Mouse (Mus musculus) lung, embryonic 16.5 days (tissue): ENCODE results near the gene Epha4. TPM values are rescaled to one million over a fixed set of nuclear protein-coding genes. Genes with fewer than 3 reads are reported as not detected.

ENCODE experiments used
- ATAC-seq: fragments of 200-750 bp; cut with Nextera tagmentation; 2 replicates; pipeline ENCODE4 v1.8.0; 2017; ENCODE audit warnings: low read depth, mild to moderate bottlenecking, moderate library complexity
- H3K27ac ChIP-seq: fragments of 300-500 bp; sonication (generic); 2 replicates; pipeline ENCODE4 v1.5.1; 2014; ENCODE audit warnings: mild to moderate bottlenecking, control low read depth, low read length
- H3K27me3 ChIP-seq: fragments of 300-500 bp; sonication (generic); 2 replicates; pipeline ENCODE4 v1.6.1; 2014; ENCODE audit warnings: low read depth, low read length, mixed read lengths; ENCODE audit not compliant: control insufficient read depth, insufficient read depth
- H3K36me3 ChIP-seq: fragments of 300-500 bp; sonication (generic); 2 replicates; pipeline ENCODE4 v1.6.1; 2014; ENCODE audit warnings: low read length; ENCODE audit not compliant: control insufficient read depth, insufficient read depth
- H3K4me1 ChIP-seq: fragments of 300-500 bp; sonication (generic); replicated peaks from 2 replicates; pipeline ENCODE4 v1.6.1; 2014; ENCODE audit warnings: low read length, mixed read lengths; ENCODE audit not compliant: control insufficient read depth, insufficient read depth
- H3K4me2 ChIP-seq: fragments of 300-500 bp; sonication (generic); 2 replicates; pipeline ENCODE4 v1.6.1; 2014; ENCODE audit warnings: low read depth, low read length, control low read depth
- H3K4me3 ChIP-seq: fragments of 300-500 bp; sonication (generic); 2 replicates; pipeline ENCODE4 v1.5.1; 2014; ENCODE audit warnings: mild to moderate bottlenecking, low read length, control low read depth
- H3K9ac ChIP-seq: fragments of 300-500 bp; sonication (generic); 2 replicates; pipeline ENCODE4 v1.6.1; 2014; ENCODE audit warnings: low read length, control low read depth
- H3K9me3 ChIP-seq: fragments of 300-500 bp; sonication (generic); 2 replicates; pipeline ENCODE4 v1.6.1; 2016; ENCODE audit warnings: low read length; ENCODE audit not compliant: control insufficient read depth
- WGBS: fragments of 180-500 bp; shearing (Covaris S2); extraction: QIAGEN DNeasy Blood & Tissue Kit; methylation state at CpG from one replicate; pipeline ENCODE4 v1.1.7; 2014; 5-methylcytosine and 5-hydroxymethylcytosine counted together
- polyA plus RNA-seq: library from polyadenylated mRNA; unstranded; fragments of >200 nt; fragmentation: Nextera tagmentation; extraction: Ambion mirVana; gene quantifications from 2 replicates; pipeline ENCODE4 v1.2.1, GENCODE M21; 2015

Epha4 gene
- polyA plus RNA-seq, 1 experiment from 2014 or later = 17.3 TPM

DNA sequence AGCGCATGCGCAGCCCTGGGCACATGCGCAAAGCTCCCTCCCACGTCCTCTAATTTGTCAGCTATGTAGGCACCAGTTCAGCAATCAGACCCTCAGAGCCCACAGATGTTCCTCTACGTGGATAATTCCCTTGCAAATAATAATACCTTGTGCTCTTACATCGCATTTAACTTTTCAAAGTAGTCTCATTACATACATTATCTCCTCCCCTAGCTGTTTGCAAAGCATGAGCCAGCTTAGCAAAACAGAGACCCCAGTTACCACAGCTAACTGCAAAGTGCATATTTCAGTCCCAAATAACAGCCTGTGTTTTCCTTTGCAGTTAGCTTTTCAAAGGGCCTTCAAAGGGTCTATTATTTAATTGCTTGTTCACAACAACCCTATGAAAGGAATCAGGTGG is 123.3 kb downstream of the Epha4 start:
- no peak for ATAC-seq
- Histone ChIP-seq H3K27ac (no peak overlapping the region), H3K36me3 (no peaks in the 10 kb centered on the region), H3K4me3 (no peak overlapping the region), H3K9me3 (no peaks in the 10 kb centered on the region), H3K4me1 (0 out of 2 replicates have a peak, but pooled peaks cover 2% of the 10 kb centered on the region), H3K27me3 (no peaks in the 10 kb centered on the region), H3K4me2 (no peak overlapping the region), H3K9ac (no peak overlapping the region)
- 88% methylated on average over 6 of the region's 6 CpGs for WGBS

GRCm38 (mm10) chr1:77389069-77389468 is 125.8 kb downstream of the Epha4 start:
- no peak overlapping the region for H3K27ac ChIP-seq
- 0 out of 2 replicates have a peak, but pooled peaks cover 2% of the 10 kb centered on the region for H3K4me1 ChIP-seq
- H3K4me2 ChIP-seq = no peak overlapping the region
- no peak overlapping the region for H3K4me3 ChIP-seq
- 96% methylated on average over 2 of the region's 2 CpGs for WGBS
- H3K9me3 ChIP-seq = no peaks in the 10 kb centered on the region
- H3K9ac ChIP-seq = no peak overlapping the region
- H3K36me3 ChIP-seq = no peaks in the 10 kb centered on the region
- no peaks in the 10 kb centered on the region for H3K27me3 ChIP-seq
- no peak for ATAC-seq

DNA sequence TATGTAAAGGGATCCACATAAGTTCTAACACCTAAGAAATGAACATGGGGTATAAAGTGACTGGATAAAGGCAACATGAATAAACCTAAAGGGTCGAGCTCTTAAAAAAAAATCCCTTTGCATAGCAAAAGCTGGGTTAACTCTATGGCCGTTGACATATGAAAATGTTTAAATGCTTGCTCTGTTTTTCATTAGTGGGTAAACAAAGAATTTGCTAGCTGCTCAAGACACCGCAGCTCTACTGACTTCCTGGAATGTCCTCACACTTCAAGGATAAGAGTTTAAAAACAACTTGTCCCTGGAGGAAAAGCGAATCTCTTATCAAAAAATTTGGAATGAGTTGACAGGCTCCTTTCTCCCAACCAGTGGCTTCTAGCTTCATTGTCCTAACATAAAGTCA is 126.3 kb downstream of the Epha4 start:
- Histone ChIP-seq H3K4me1 (0 out of 2 replicates have a peak, but pooled peaks cover 2% of the 10 kb centered on the region), H3K27me3 (no peaks in the 10 kb centered on the region), H3K36me3 (no peaks in the 10 kb centered on the region), H3K9ac (no peak overlapping the region), H3K4me2 (no peak overlapping the region), H3K27ac (no peak overlapping the region), H3K4me3 (no peak overlapping the region), H3K9me3 (no peaks in the 10 kb centered on the region)
- ATAC-seq = no peak
- WGBS = 31% methylated on average over 4 of the region's 4 CpGs

DNA sequence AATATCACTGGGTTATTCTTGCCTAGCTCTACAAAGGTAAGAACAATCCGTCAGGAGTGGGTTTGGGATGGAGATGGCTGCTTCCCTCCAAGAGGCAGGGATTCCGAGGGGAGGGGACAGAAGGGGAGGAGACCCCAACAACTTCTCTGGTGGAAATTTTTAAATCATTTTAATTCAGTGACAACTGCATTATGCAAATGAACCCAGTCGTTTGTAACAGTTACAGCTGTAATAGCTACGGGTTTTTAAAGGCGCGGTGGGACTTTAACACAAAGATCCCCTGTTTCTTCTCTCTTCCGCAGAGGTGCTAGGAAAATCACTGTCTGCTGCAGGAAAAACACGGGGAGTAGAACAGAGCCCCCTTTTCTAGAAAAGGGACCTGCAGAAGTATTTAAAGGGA is 129.3 kb downstream of the Epha4 start:
- Histone ChIP-seq H3K4me3 (no peak overlapping the region), H3K9ac (no peak overlapping the region), H3K36me3 (no peaks in the 10 kb centered on the region), H3K27ac (no peak overlapping the region), H3K4me2 (no peak overlapping the region), H3K27me3 (no peaks in the 10 kb centered on the region), H3K9me3 (no peaks in the 10 kb centered on the region), H3K4me1 (0 out of 2 replicates have a peak, but pooled peaks cover 2% of the 10 kb centered on the region)
- WGBS = 77% methylated on average over 8 of the region's 8 CpGs
- no peak for ATAC-seq

GRCm38 (mm10) chr1:77383466-77383865 is 131.4 kb downstream of the Epha4 start:
- whole genome bisulfite sequencing = 82% methylated on average over 11 of the region's 11 CpGs

DNA sequence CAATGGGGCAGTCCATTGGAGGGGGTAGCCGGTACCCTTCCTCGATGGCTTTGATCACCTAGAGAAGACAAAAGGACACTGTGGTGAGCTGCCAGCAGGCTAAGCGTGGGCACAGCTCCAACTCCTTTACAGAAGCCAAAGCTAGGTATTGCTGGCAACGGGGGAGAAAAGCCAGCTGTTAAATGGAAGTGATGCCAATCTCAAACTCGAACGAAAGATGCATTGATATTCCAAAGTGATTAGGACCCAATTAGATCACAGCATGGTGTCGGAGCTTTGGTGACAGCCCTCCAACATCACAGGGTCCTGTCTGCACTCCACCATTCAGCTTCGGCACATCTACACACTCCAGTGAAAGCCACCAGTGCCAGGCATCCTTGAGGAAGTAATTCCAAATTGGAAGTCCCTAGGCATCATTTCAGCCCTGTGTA is 137.3 kb downstream of the Epha4 start:
- Histone ChIP-seq H3K4me1 (no peaks in the 10 kb centered on the region), H3K36me3 (peaks cover 12% of the 10 kb centered on the region), H3K27ac (no peak overlapping the region), H3K9ac (no peak overlapping the region), H3K4me2 (no peak overlapping the region), H3K27me3 (no peaks in the 10 kb centered on the region), H3K9me3 (no peaks in the 10 kb centered on the region), H3K4me3 (no peak overlapping the region)
- WGBS = 86% methylated on average over 8 of the region's 8 CpGs
- ATAC-seq = no peak

More at GRCm38 (mm10) chr1:77383466-77383865, 131.4 kb downstream of the Epha4 start:
- no peak overlapping the region for H3K4me2 ChIP-seq
- no peak overlapping the region for H3K27ac ChIP-seq
- no peak overlapping the region for H3K4me3 ChIP-seq
- peaks cover 7% of the 10 kb centered on the region for H3K36me3 ChIP-seq
- no peaks in the 10 kb centered on the region for H3K4me1 ChIP-seq
- H3K9me3 ChIP-seq = no peaks in the 10 kb centered on the region
- H3K27me3 ChIP-seq = no peaks in the 10 kb centered on the region
- H3K9ac ChIP-seq = no peak overlapping the region
- no peak for ATAC-seq

- H3K9ac ChIP-seq = no peak overlapping the region
- no peaks in the 10 kb centered on the region for H3K9me3 ChIP-seq
- H3K36me3 ChIP-seq = peaks cover 7% of the 10 kb centered on the region
- no peaks in the 10 kb centered on the region for H3K27me3 ChIP-seq
- H3K4me2 ChIP-seq = no peak overlapping the region
- no peak overlapping the region for H3K4me3 ChIP-seq
- H3K27ac ChIP-seq = no peak overlapping the region
- H3K4me1 ChIP-seq = no peaks in the 10 kb centered on the region
- ATAC-seq = no peak
- WGBS = 64% methylated on average over 4 of the region's 5 CpGs
These were observed 140.8 kb downstream of the Epha4 start for GRCm38 (mm10) chr1:77374054-77374453.

- Histone ChIP-seq H3K4me1 (no peaks in the 10 kb centered on the region), H3K9ac (no peak overlapping the region), H3K27me3 (no peaks in the 10 kb centered on the region), H3K27ac (no peak overlapping the region), H3K36me3 (peaks cover 8% of the 10 kb centered on the region; the same call in 1 of the 2 replicates), H3K9me3 (no peaks in the 10 kb centered on the region), H3K4me2 (no peak overlapping the region), H3K4me3 (no peak overlapping the region)
- 70% methylated on average over 7 of the region's 7 CpGs for WGBS
- no peak for ATAC-seq
These were observed 144.0 kb downstream of the Epha4 start for GRCm38 (mm10) chr1:77370921-77371320.

DNA sequence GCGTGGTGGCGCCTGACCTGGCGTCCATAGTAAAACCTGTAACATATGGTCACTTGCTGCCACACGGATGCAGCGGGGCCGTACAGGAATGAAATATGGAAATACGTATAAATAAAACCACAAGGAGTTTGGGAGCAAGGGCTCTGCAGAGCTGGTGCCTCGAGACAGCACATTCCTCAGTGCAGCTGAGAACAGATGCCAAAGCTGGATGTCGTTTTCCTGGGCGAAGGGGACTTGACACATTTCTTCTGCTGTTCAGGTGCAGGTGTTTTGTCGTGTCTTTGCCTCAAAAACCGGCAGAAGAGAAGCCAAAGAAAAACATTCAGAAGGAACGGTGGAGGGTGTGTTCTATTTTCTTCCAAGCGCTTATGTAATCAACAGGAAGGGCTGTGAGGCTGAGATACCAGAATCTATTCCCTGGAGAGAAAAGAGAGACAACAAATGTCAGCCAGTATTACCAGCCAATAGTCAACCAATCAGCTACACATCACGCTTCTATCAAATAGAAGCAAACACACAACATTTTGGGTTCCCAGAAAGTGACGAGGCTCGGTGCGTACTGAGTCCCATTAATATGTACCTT is 145.5 kb downstream of the Epha4 start:
- WGBS = 74% methylated on average over 18 of the region's 18 CpGs
- no peak overlapping the region for H3K9ac ChIP-seq
- no peaks in the 10 kb centered on the region for H3K4me1 ChIP-seq
- no peak for ATAC-seq
- no peak overlapping the region for H3K4me2 ChIP-seq
- no peaks in the 10 kb centered on the region for H3K9me3 ChIP-seq
- no peak overlapping the region for H3K4me3 ChIP-seq
- no peak overlapping the region for H3K27ac ChIP-seq
- H3K27me3 ChIP-seq = no peaks in the 10 kb centered on the region
- H3K36me3 ChIP-seq = peaks cover 8% of the 10 kb centered on the region; the same call in 1 of the 2 replicates
